Mouse (Mus musculus) thymus, adult 2 months (tissue): ENCODE data around the gene Tbccd1.

Source experiments
- CTCF ChIP-seq: fragments of 200-500 bp; IDR thresholded peaks from 2 replicates; pipeline ENCODE4 v1.5.1; 2012; ENCODE audit warnings: mild to moderate bottlenecking, control low read depth, low read length, moderate library complexity, borderline replicate concordance; ENCODE audit not compliant: control insufficient read depth, poor library complexity, insufficient read depth; ENCODE audit errors: extremely low read depth
- POLR2A ChIP-seq: fragments of 200-500 bp; IDR thresholded peaks from 2 replicates; pipeline ENCODE4 v1.6.1; 2012; ENCODE audit warnings: mild to moderate bottlenecking, low read length, control low read depth, moderate library complexity; ENCODE audit not compliant: control insufficient read depth, poor library complexity, insufficient read depth; ENCODE audit errors: extremely low read depth

DNA sequence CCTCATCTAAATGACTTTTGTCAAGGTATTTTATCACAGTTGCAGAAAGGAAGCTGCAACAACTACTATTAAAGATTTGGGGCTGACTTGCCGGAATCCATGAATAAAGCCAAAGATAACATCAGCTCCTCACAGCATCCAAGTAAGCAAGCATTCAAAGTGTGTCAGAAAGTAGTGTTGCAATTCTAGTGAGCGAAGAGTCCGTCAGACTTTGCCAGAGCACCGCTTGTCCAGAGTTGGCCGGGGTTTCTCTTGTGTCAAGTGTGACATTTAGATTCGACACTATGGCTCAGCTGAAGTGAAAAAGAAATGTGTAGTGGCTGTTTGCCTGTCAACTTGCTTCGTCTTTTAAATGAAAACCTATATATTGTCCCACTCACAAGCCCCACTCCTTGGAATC, 91.9 kb downstream of the Tbccd1 start:
- TF ChIP-seq POLR2A: no peak
- no peak for TF ChIP-seq CTCF
